Mouse (Mus musculus) olfactory bulb, adult 2 months (tissue): ENCODE data around the gene Itgb5.

ENCODE experiments used
- CTCF ChIP-seq: fragments of 200-500 bp; IDR thresholded peaks from 2 replicates; pipeline ENCODE4 v1.5.1; 2012; ENCODE audit warnings: low read depth, mild to moderate bottlenecking, low read length, moderate library complexity; ENCODE audit not compliant: insufficient read depth
- POLR2A ChIP-seq: fragments of 200-500 bp; IDR thresholded peaks from 2 replicates; pipeline ENCODE4 v1.6.1; 2012; ENCODE audit warnings: mild to moderate bottlenecking, low read depth, low read length, moderate library complexity; ENCODE audit not compliant: insufficient read depth

- TF ChIP-seq CTCF, result no peak
- TF ChIP-seq POLR2A, result no peak
These were observed 29.9 kb downstream of the Itgb5 start for GRCm38 (mm10) chr16:33859380-33859779.
